Mouse (Mus musculus): Measurements from ENCODE around the gene Klc2.

DNA sequence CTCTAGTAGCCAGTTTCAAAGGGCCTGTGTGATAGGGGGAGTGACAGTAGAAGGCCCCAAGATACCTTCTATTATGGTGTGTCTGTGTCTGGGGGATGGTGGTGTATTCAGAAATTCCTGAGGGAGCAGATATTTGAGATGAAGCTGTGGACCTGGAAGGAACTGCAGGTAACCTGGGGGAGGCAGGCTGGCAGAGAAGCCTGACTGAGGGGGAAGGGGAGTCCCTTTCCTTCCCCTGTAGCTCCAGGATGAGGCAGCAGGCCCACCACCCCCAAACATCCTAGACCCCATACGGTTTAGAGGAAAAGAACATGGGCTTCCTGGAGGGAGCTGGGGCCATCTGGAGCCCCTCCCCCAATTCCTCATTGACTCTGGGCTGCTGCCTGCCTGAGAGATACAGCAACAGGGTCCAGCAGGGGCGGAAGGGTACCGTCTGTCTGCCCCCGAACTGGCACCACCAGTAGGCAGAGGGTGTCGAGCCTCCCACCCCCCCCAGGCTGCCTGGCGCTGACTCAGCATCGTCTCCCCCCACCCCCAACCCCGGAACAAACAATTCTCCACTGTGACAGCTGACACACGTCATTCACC, 22.4 kb downstream of the Klc2 start:
- TF ChIP-seq CTCF (IDR thresholded peaks at IDR 0.05; ENCODE audit: borderline replicate concordance, extremely low read depth, insufficient read depth, insufficient read length) (no peak), POLR2A (IDR thresholded peaks at IDR 0.05; ENCODE audit: borderline replicate concordance, extremely low read depth, insufficient read depth, insufficient read length, poor library complexity, severe bottlenecking) (no peak)

All from brain, embryonic 14.5 days (tissue).